ENCODE assay signal across 8 mouse cellular contexts in genomic region chr11:97532354-97532753, GRCm38 (mm10). TPM values are rescaled to one million over a fixed set of nuclear protein-coding genes. Genes with fewer than 3 reads are reported as not detected.
A peak's percentile ranks its signal among the peaks of the same experiment; 100 is the strongest.
DNase-seq lines count a peak whose midpoint lies in the region; ATAC-seq and TF ChIP-seq lines count a peak whose summit lies in the region.

No protein-coding gene starts in this region.

- H3K9me3 ChIP-seq in lung, embryonic 14.5 days (ENCODE audit: low read depth, low read length), result no peaks in the 10 kb centered on the region
- no peaks in the 10 kb centered on the region for H3K9me3 ChIP-seq in embryonic facial prominence, embryonic 10.5 days
- no peaks in the 10 kb centered on the region for H3K9me3 ChIP-seq in intestine, embryonic 16.5 days (ENCODE audit: control insufficient read depth, low read length)

- H3K27ac ChIP-seq in lung, embryonic 14.5 days (ENCODE audit: low read depth), result no peak overlapping the region
- no peak overlapping the region for H3K27ac ChIP-seq in embryonic facial prominence, embryonic 10.5 days (replicated peaks)
- no peak overlapping the region for H3K27ac ChIP-seq in intestine, embryonic 16.5 days (ENCODE audit: low read length)

- peaks cover 8% of the 10 kb centered on the region for H3K4me1 ChIP-seq in lung, embryonic 14.5 days (ENCODE audit: insufficient read depth)
- peaks cover 60% of the 10 kb centered on the region for H3K4me1 ChIP-seq in embryonic facial prominence, embryonic 10.5 days
- H3K4me1 ChIP-seq in intestine, embryonic 16.5 days (ENCODE audit: control insufficient read depth, insufficient read depth, low read length), result peaks cover 31% of the 10 kb centered on the region
- peaks cover 6% of the 10 kb centered on the region; the same call in 1 of the 2 replicates for H3K4me1 ChIP-seq in lung, adult 2 months (ENCODE audit: control insufficient read depth, insufficient read depth, low read length)

- TF ChIP-seq POLR2A in lung, adult 2 months (IDR thresholded peaks at IDR 0.05; ENCODE audit: borderline replicate concordance, extremely low read depth, low read depth, low read length), result no peak

- no peak for TF ChIP-seq CTCF in lung, embryonic 14.5 days (IDR thresholded peaks at IDR 0.05; ENCODE audit: low read depth)
- TF ChIP-seq CTCF in lung, adult 2 months (IDR thresholded peaks at IDR 0.05; ENCODE audit: insufficient read depth, low read length), result no peak

- peak overlapping the region; percentile 74 for H3K4me2 ChIP-seq in lung, embryonic 14.5 days
- peak overlapping the region; percentile 93; the same call in 1 of the 2 replicates for H3K4me2 ChIP-seq in intestine, embryonic 16.5 days (ENCODE audit: low read depth, low read length)

- 9% methylated on average over 8 of the region's 8 CpGs for WGBS in lung, embryonic 14.5 days
- 24% methylated on average over 8 of the region's 8 CpGs for WGBS in embryonic facial prominence, embryonic 10.5 days
- WGBS in intestine, embryonic 16.5 days, result 16% methylated on average over 8 of the region's 8 CpGs
- 19% methylated on average over 8 of the region's 8 CpGs for WGBS in lung, adult 2 months

- no peaks in the 10 kb centered on the region for H3K36me3 ChIP-seq in lung, embryonic 14.5 days (ENCODE audit: insufficient read depth)
- no peaks in the 10 kb centered on the region for H3K36me3 ChIP-seq in embryonic facial prominence, embryonic 10.5 days (replicated peaks)
- H3K36me3 ChIP-seq in intestine, embryonic 16.5 days (ENCODE audit: control insufficient read depth, insufficient read depth, low read length), result no peaks in the 10 kb centered on the region

- no peak for ATAC-seq in lung, embryonic 14.5 days (ENCODE audit: insufficient read depth)
- no peak for ATAC-seq in intestine, embryonic 16.5 days

- no peak overlapping the region for H3K9ac ChIP-seq in lung, embryonic 14.5 days
- H3K9ac ChIP-seq in intestine, embryonic 16.5 days (ENCODE audit: low read depth, low read length), result no peak overlapping the region

- peaks cover 56% of the 10 kb centered on the region for H3K27me3 ChIP-seq in lung, embryonic 14.5 days (ENCODE audit: insufficient read depth, low read length)
- peaks cover 77% of the 10 kb centered on the region for H3K27me3 ChIP-seq in embryonic facial prominence, embryonic 10.5 days (replicated peaks; ENCODE audit: low read depth, poor library complexity, severe bottlenecking)
- peaks cover 56% of the 10 kb centered on the region for H3K27me3 ChIP-seq in intestine, embryonic 16.5 days (replicated peaks; ENCODE audit: control insufficient read depth, insufficient read depth, low read length)

- H3K4me3 ChIP-seq in lung, embryonic 14.5 days (ENCODE audit: low read depth, low read length), result peak overlapping the region; percentile 35
- peak overlapping the region; percentile 55 for H3K4me3 ChIP-seq in embryonic facial prominence, embryonic 10.5 days
- no peak overlapping the region for H3K4me3 ChIP-seq in intestine, embryonic 16.5 days (ENCODE audit: low read length)
- no peak overlapping the region for H3K4me3 ChIP-seq in lung, adult 2 months (replicated peaks; ENCODE audit: extremely low read depth, low read depth, low read length)

- no peak for DNase-seq in lung, embryonic 14.5 days
- no peak for DNase-seq in lung, postnatal 36 days
- DNase-seq in embryonic facial prominence, embryonic 10.5 days (ENCODE audit: low spot score), result no peak
- peak; percentile 81 for DNase-seq in retina, postnatal 1 day
- DNase-seq in kidney, adult 11 months, result no peak
- no peak for DNase-seq in gastrocnemius, postnatal 25 days
- no peak for DNase-seq in lung, adult 2 months

RNA-seq across cellular contexts. Expression of gene 4933428G20Rik, which starts 32.2 kb away (rescaled TPM):
- polyA plus RNA-seq in lung, embryonic 14.5 days (2014; fragmentation: Nextera tagmentation; extraction: Ambion mirVana), result 0.13 and 0.23 TPM in 2 replicates
- 0.35 and 0.54 TPM in 2 replicates for polyA plus RNA-seq in embryonic facial prominence, embryonic 10.5 days (2016; fragmentation: Nextera tagmentation; extraction: Ambion mirVana)
- polyA plus RNA-seq in intestine, embryonic 16.5 days (2015; fragmentation: Nextera tagmentation; extraction: Ambion mirVana), result 0.18 and 0.45 TPM in 2 replicates
- total RNA-seq in gastrocnemius, postnatal 25 days (2021), result not detected
- polyA plus RNA-seq in lung, adult 2 months (2012; rRNA removed), result 0.08 TPM in 1 of 2 replicates, not detected in the other

RNA-seq across cellular contexts. Expression of gene Srcin1, which starts 43.6 kb away (rescaled TPM):
- 0.68 and 0.70 TPM in 2 replicates for polyA plus RNA-seq in lung, embryonic 14.5 days (2014; fragmentation: Nextera tagmentation; extraction: Ambion mirVana)
- polyA plus RNA-seq in embryonic facial prominence, embryonic 10.5 days (2016; fragmentation: Nextera tagmentation; extraction: Ambion mirVana), result 0.72 and 0.80 TPM in 2 replicates
- polyA plus RNA-seq in intestine, embryonic 16.5 days (2015; fragmentation: Nextera tagmentation; extraction: Ambion mirVana), result 0.10 and 0.12 TPM in 2 replicates
- total RNA-seq in gastrocnemius, postnatal 25 days (2021), result under 1 TPM; 0.43 to 0.49 TPM
- polyA plus RNA-seq in lung, adult 2 months (2012; rRNA removed), result 6.4 and 7.0 TPM in 2 replicates

Comparison
In these comparisons a context has a peak if more than half of its experiments do, and no peak if none do; other contexts are left out.
1. H3K4me3 ChIP-seq: peak in lung, embryonic 14.5 days (single experiment) and embryonic facial prominence, embryonic 10.5 days (single experiment); none in intestine, embryonic 16.5 days (single experiment) and lung, adult 2 months (single experiment).